Mouse (Mus musculus): ENCODE results near the gene Srpx. TPM values are rescaled to one million over a fixed set of nuclear protein-coding genes. Genes with fewer than 3 reads are reported as not detected.

Srpx gene
- polyA plus RNA-seq, 1 experiment from 2014 or later = 15.1 TPM

DNA sequence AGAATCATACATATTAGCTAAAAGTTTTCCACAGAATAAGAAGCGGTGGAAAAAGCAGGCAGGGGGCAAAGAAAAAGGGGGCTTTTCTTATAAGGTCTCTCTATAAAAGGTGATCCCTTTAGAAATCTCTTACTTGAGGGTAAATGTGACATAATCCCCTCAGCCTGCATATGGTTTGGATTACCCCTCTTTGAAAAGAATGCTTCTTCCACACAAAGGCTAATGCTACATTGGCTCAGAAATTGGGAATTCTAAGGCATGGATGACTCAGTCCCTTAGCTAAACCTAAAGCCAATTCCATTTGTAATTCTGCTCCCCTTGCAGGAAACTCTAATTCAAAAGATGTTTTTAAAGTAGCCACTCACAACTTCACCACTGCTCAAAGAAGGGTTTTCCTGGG is 37.5 kb downstream of the Srpx start:
- H3K4me2 ChIP-seq (replicated peaks; ENCODE audit: low read depth, low read length) = no peak overlapping the region
- H3K9ac ChIP-seq (ENCODE audit: low read depth, low read length) = no peak overlapping the region
- H3K27me3 ChIP-seq (ENCODE audit: control insufficient read depth, insufficient read depth, low read length) = no peaks in the 10 kb centered on the region
- no peak overlapping the region for H3K27ac ChIP-seq (ENCODE audit: low read depth, low read length)
- no peaks in the 10 kb centered on the region for H3K9me3 ChIP-seq (ENCODE audit: control insufficient read depth, low read length)
- no peaks in the 10 kb centered on the region for H3K36me3 ChIP-seq (ENCODE audit: control insufficient read depth, insufficient read depth, low read length)
- no peaks in the 10 kb centered on the region for H3K4me1 ChIP-seq (ENCODE audit: control insufficient read depth, insufficient read depth, low read length)
- 86% methylated on average over 1 of the region's 1 CpGs for WGBS
- no peak overlapping the region for H3K4me3 ChIP-seq (ENCODE audit: low read length)
- ATAC-seq (ENCODE audit: low FRiP score, low TSS enrichment) = no peak

DNA sequence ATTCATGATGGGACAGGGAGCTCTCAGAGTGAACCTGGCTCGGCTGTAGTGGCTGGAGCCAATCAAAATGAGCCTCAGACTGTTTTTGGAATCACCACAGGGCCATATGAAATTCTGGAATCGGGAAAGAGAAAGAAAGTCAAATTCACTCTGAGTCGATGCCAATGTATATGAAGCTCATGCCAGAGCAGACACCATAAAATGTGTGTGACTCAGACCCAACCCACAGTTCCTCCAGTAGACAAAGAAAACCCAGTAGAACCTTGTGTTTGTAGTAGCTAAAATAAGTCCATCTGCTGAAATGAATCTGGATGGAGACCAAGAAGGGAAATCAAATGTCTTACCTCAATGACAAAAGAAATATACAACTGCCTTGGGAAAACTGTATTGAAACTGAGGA is 43.5 kb downstream of the Srpx start:
- no peak overlapping the region for H3K4me2 ChIP-seq (replicated peaks; ENCODE audit: low read depth, low read length)
- H3K9me3 ChIP-seq (ENCODE audit: control insufficient read depth, low read length) = no peaks in the 10 kb centered on the region
- 79% methylated on average over 3 of the region's 3 CpGs for WGBS
- no peaks in the 10 kb centered on the region for H3K36me3 ChIP-seq (ENCODE audit: control insufficient read depth, insufficient read depth, low read length)
- no peaks in the 10 kb centered on the region for H3K27me3 ChIP-seq (ENCODE audit: control insufficient read depth, insufficient read depth, low read length)
- H3K9ac ChIP-seq (ENCODE audit: low read depth, low read length) = no peak overlapping the region
- H3K27ac ChIP-seq (ENCODE audit: low read depth, low read length) = no peak overlapping the region
- H3K4me1 ChIP-seq (ENCODE audit: control insufficient read depth, insufficient read depth, low read length) = no peaks in the 10 kb centered on the region
- H3K4me3 ChIP-seq (ENCODE audit: low read length) = no peak overlapping the region
- ATAC-seq (ENCODE audit: low FRiP score, low TSS enrichment) = no peak

DNA sequence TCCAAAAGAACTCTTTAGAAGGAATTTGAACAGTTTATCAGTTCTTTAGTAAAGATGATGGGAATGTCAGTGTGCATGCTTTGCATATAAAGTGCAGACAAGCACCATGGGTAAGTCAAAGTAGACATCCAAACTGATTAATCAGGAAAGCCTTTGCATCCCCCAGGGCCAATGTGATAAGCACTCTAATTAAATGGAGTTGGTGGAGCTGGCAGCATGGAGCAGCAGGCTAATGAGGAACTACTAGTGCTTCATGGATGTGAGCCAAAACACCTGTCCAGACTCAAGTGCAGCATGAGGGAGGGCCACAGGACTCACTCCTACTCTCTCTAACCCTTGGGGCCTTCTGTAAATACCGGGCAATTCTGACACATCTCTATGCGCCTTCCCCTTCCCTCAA is 46.0 kb downstream of the Srpx start:
- Histone ChIP-seq H3K9me3 (ENCODE audit: control insufficient read depth, low read length) (no peaks in the 10 kb centered on the region), H3K36me3 (ENCODE audit: control insufficient read depth, insufficient read depth, low read length) (no peaks in the 10 kb centered on the region), H3K4me3 (ENCODE audit: low read length) (no peak overlapping the region), H3K27ac (ENCODE audit: low read depth, low read length) (no peak overlapping the region), H3K9ac (ENCODE audit: low read depth, low read length) (no peak overlapping the region), H3K4me1 (ENCODE audit: control insufficient read depth, insufficient read depth, low read length) (no peaks in the 10 kb centered on the region), H3K4me2 (replicated peaks; ENCODE audit: low read depth, low read length) (no peak overlapping the region), H3K27me3 (ENCODE audit: control insufficient read depth, insufficient read depth, low read length) (no peaks in the 10 kb centered on the region)
- 72% methylated on average over 2 of the region's 2 CpGs for WGBS
- no peak for ATAC-seq (ENCODE audit: low FRiP score, low TSS enrichment)

DNA sequence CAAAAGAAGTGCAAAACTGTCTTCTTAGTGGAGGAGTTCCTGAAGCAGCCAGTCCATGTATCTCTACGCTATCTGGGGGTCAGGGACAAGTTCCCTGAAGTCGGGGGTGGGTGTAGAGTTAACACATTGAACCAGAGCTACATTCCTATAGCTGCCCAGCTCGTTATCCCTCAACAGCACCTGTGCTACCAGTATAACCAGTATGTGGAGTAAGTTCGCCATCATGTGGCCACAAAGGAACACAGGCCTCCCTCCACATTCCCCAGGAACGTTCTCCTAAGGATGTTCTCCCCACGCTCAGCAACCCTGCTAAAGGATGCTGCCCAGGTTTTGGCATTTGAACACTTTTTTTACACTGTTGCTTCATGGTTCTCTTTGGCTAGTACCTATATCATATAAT is 46.8 kb downstream of the Srpx start:
- no peaks in the 10 kb centered on the region for H3K27me3 ChIP-seq (ENCODE audit: control insufficient read depth, insufficient read depth, low read length)
- no peaks in the 10 kb centered on the region for H3K4me1 ChIP-seq (ENCODE audit: control insufficient read depth, insufficient read depth, low read length)
- ATAC-seq (ENCODE audit: low FRiP score, low TSS enrichment) = no peak
- H3K9me3 ChIP-seq (ENCODE audit: control insufficient read depth, low read length) = no peaks in the 10 kb centered on the region
- no peak overlapping the region for H3K9ac ChIP-seq (ENCODE audit: low read depth, low read length)
- H3K4me3 ChIP-seq (ENCODE audit: low read length) = no peak overlapping the region
- 26% methylated on average over 6 of the region's 6 CpGs for WGBS
- no peak overlapping the region for H3K4me2 ChIP-seq (replicated peaks; ENCODE audit: low read depth, low read length)
- no peak overlapping the region for H3K27ac ChIP-seq (ENCODE audit: low read depth, low read length)
- H3K36me3 ChIP-seq (ENCODE audit: control insufficient read depth, insufficient read depth, low read length) = no peaks in the 10 kb centered on the region

DNA sequence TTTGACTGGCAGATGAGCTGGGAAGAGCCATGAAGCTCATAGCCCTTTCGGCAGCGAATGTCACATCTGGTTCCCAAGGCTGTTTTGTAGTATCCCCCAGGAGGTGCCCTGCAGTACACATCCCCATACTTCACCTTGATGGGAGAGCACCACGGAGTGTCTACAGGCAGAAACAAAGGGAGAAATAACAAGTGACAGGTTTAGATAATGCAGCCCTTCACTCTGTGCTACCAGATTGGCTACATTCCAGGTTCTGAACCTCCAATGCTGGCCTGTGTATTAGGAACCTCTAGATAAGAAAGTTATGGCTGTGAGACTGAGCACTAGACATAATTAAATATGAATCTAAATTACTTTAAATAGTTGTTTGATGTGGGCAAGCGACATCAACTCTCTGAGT is 48.1 kb downstream of the Srpx start:
- ATAC-seq (ENCODE audit: low FRiP score, low TSS enrichment) = no peak
- H3K27ac ChIP-seq (ENCODE audit: low read depth, low read length) = no peak overlapping the region
- H3K36me3 ChIP-seq (ENCODE audit: control insufficient read depth, insufficient read depth, low read length) = no peaks in the 10 kb centered on the region
- no peaks in the 10 kb centered on the region for H3K9me3 ChIP-seq (ENCODE audit: control insufficient read depth, low read length)
- no peak overlapping the region for H3K4me2 ChIP-seq (replicated peaks; ENCODE audit: low read depth, low read length)
- no peaks in the 10 kb centered on the region for H3K27me3 ChIP-seq (ENCODE audit: control insufficient read depth, insufficient read depth, low read length)
- H3K4me1 ChIP-seq (ENCODE audit: control insufficient read depth, insufficient read depth, low read length) = no peaks in the 10 kb centered on the region
- no peak overlapping the region for H3K4me3 ChIP-seq (ENCODE audit: low read length)
- H3K9ac ChIP-seq (ENCODE audit: low read depth, low read length) = no peak overlapping the region
- 75% methylated on average over 4 of the region's 4 CpGs for WGBS

DNA sequence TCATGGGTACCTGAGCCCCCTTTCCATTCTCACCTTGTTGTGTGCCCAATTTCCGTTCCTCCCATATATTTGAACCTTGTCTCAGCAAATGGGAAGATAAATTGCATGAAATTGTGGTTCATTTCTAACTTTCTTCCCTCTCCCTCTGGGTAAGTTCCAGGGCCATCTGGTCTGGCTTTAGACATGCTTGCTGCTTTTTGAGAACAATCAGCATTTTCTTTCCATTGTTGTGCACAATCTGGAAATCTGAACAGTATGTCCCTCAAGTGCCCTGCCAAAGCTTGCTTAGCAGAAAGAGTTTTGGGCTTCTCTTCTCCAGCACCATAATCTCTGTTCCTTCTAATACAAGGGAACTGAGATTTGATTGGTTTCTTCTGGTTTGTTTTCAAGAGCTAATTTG is 53.7 kb downstream of the Srpx start:
- ATAC-seq (ENCODE audit: low FRiP score, low TSS enrichment) = no peak
- no peaks in the 10 kb centered on the region for H3K4me1 ChIP-seq (ENCODE audit: control insufficient read depth, insufficient read depth, low read length)
- H3K9me3 ChIP-seq (ENCODE audit: control insufficient read depth, low read length) = no peaks in the 10 kb centered on the region
- no peaks in the 10 kb centered on the region for H3K27me3 ChIP-seq (ENCODE audit: control insufficient read depth, insufficient read depth, low read length)
- no peaks in the 10 kb centered on the region for H3K36me3 ChIP-seq (ENCODE audit: control insufficient read depth, insufficient read depth, low read length)
- H3K27ac ChIP-seq (ENCODE audit: low read depth, low read length) = no peak overlapping the region
- no peak overlapping the region for H3K9ac ChIP-seq (ENCODE audit: low read depth, low read length)
- no peak overlapping the region for H3K4me3 ChIP-seq (ENCODE audit: low read length)
- H3K4me2 ChIP-seq (replicated peaks; ENCODE audit: low read depth, low read length) = no peak overlapping the region
- WGBS = 80% methylated on average over 1 of the region's 1 CpGs

DNA sequence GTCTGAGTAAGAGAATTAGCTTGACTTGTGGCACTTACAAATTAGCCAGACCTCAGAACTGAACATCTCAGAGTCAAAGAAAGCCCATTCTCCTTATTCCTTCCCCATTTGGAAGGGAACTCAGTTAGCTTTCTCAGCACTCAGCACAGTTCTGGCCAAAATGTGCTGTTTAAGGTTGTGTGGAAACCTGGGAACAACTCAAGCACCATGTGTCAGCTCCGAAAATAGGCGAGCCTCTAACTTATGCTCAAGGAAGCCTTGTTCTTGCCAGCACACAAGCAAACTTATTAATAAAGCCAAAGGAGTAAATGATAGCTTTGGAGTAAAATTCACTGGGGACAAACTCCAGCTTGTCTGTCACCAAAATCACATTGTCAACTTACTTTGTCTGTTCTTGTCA is 54.1 kb downstream of the Srpx start:
- 71% methylated on average over 2 of the region's 2 CpGs for WGBS
- Histone ChIP-seq H3K4me3 (ENCODE audit: low read length) (no peak overlapping the region), H3K27ac (ENCODE audit: low read depth, low read length) (no peak overlapping the region), H3K36me3 (ENCODE audit: control insufficient read depth, insufficient read depth, low read length) (no peaks in the 10 kb centered on the region), H3K9me3 (ENCODE audit: control insufficient read depth, low read length) (no peaks in the 10 kb centered on the region), H3K4me1 (ENCODE audit: control insufficient read depth, insufficient read depth, low read length) (no peaks in the 10 kb centered on the region), H3K27me3 (ENCODE audit: control insufficient read depth, insufficient read depth, low read length) (no peaks in the 10 kb centered on the region), H3K9ac (ENCODE audit: low read depth, low read length) (no peak overlapping the region), H3K4me2 (replicated peaks; ENCODE audit: low read depth, low read length) (no peak overlapping the region)
- no peak for ATAC-seq (ENCODE audit: low FRiP score, low TSS enrichment)

DNA sequence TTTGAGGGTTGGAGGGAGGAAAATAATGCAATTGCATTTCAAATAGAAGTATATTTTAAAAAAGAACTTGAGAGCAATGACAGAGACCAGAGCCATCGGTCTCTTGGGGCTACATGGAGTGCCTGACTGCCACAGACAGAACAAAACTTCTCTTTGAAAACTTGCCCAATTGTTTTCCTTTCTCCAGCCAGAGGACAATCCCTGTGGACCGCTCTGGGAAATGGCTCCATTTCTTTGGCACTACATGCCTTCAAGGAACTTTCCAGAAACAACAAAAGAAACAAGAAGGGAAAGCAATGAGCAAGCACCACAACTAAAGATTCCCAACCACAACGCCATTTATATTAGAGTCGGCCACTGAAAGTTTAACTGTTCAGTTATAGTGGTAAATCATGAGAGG is 55.3 kb downstream of the Srpx start:
- no peaks in the 10 kb centered on the region for H3K9me3 ChIP-seq (ENCODE audit: control insufficient read depth, low read length)
- no peaks in the 10 kb centered on the region for H3K36me3 ChIP-seq (ENCODE audit: control insufficient read depth, insufficient read depth, low read length)
- 80% methylated on average over 4 of the region's 4 CpGs for WGBS
- no peaks in the 10 kb centered on the region for H3K4me1 ChIP-seq (ENCODE audit: control insufficient read depth, insufficient read depth, low read length)
- ATAC-seq (ENCODE audit: low FRiP score, low TSS enrichment) = no peak
- H3K4me3 ChIP-seq (ENCODE audit: low read length) = no peak overlapping the region
- no peak overlapping the region for H3K27ac ChIP-seq (ENCODE audit: low read depth, low read length)
- H3K4me2 ChIP-seq (replicated peaks; ENCODE audit: low read depth, low read length) = no peak overlapping the region
- no peaks in the 10 kb centered on the region for H3K27me3 ChIP-seq (ENCODE audit: control insufficient read depth, insufficient read depth, low read length)
- no peak overlapping the region for H3K9ac ChIP-seq (ENCODE audit: low read depth, low read length)

DNA sequence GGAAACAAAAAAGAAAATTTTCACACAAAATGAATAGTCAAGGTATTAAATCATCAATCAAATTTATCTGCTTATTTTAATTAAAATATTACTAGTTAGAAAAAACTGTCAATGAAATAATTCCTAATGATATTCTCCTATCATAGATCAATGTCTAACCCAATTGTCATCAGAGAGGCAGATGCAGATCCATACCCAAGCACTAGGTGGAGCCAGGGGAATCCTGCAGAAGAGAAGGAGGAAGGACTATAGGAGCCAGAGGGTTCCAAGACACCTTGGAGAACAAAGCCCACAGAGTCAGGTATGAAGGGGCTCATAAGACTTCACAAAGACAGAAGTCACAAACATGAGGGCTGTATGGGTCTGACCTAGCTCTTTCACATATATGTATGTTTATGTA is 82.8 kb downstream of the Srpx start:
- no peak for ATAC-seq (ENCODE audit: low FRiP score, low TSS enrichment)
- H3K4me3 ChIP-seq (ENCODE audit: low read length) = no peak overlapping the region
- no peaks in the 10 kb centered on the region for H3K36me3 ChIP-seq (ENCODE audit: control insufficient read depth, insufficient read depth, low read length)
- no peaks in the 10 kb centered on the region for H3K4me1 ChIP-seq (ENCODE audit: control insufficient read depth, insufficient read depth, low read length)
- H3K9ac ChIP-seq (ENCODE audit: low read depth, low read length) = no peak overlapping the region
- no peaks in the 10 kb centered on the region for H3K27me3 ChIP-seq (ENCODE audit: control insufficient read depth, insufficient read depth, low read length)
- H3K4me2 ChIP-seq (replicated peaks; ENCODE audit: low read depth, low read length) = no peak overlapping the region
- no peaks in the 10 kb centered on the region for H3K9me3 ChIP-seq (ENCODE audit: control insufficient read depth, low read length)
- no peak overlapping the region for H3K27ac ChIP-seq (ENCODE audit: low read depth, low read length)

DNA sequence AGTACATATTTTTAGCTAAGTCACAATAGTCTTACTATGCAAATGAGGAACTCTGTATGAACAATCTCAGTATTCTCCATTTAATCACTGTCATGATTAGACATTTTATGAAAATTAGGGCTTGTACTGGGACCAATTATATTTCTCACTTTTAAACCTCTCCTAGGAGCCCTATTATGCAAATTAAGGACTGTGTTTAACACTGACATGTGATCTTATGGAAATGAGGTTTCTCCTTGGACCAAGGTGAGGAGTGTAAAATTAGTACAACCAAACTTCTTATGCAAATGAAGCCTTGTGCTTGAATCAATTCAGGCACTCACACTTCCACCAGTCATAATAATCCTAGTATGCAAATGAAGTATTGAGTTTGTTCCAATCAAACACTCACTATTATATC is 107.3 kb downstream of the Srpx start:
- Histone ChIP-seq H3K36me3 (ENCODE audit: control insufficient read depth, insufficient read depth, low read length) (no peaks in the 10 kb centered on the region), H3K4me1 (ENCODE audit: control insufficient read depth, insufficient read depth, low read length) (no peaks in the 10 kb centered on the region), H3K9me3 (ENCODE audit: control insufficient read depth, low read length) (no peaks in the 10 kb centered on the region), H3K4me2 (replicated peaks; ENCODE audit: low read depth, low read length) (no peak overlapping the region), H3K27ac (ENCODE audit: low read depth, low read length) (no peak overlapping the region), H3K9ac (ENCODE audit: low read depth, low read length) (no peak overlapping the region), H3K27me3 (ENCODE audit: control insufficient read depth, insufficient read depth, low read length) (no peaks in the 10 kb centered on the region), H3K4me3 (ENCODE audit: low read length) (no peak overlapping the region)
- ATAC-seq (ENCODE audit: low FRiP score, low TSS enrichment) = no peak

Data from kidney, embryonic 14.5 days (tissue).